Mouse (Mus musculus): Measurements from ENCODE around the gene Ccr8. TPM values are rescaled to one million over a fixed set of nuclear protein-coding genes. Genes with fewer than 3 reads are reported as not detected.

Ccr8 gene
- polyA plus RNA-seq (2015; fragmentation: Nextera tagmentation; extraction: Ambion mirVana), result 0.13 TPM in 1 of 2 replicates, not detected in the other

GRCm38 (mm10) chr9:120091696-120092238, at the start of gene Ccr8:
Ccr8 (plus strand) TSS chr9:120092114.
- 0 out of 2 replicates have a peak, but pooled peaks cover 3% of the 10 kb centered on the region for H3K4me1 ChIP-seq
- no peaks in the 10 kb centered on the region for H3K27me3 ChIP-seq (replicated peaks)
- H3K36me3 ChIP-seq, result no peaks in the 10 kb centered on the region
- no peak within 1 kb of the TSS for H3K4me2 ChIP-seq
- H3K4me3 ChIP-seq, result no peak within 1 kb of the TSS
- ATAC-seq (ENCODE audit: extremely low read depth, insufficient number of reproducible peaks, low FRiP score, low TSS enrichment), result no peak
- no peak within 1 kb of the TSS for H3K27ac ChIP-seq (replicated peaks)
- 69% methylated on average over 5 of the region's 5 CpGs for WGBS
- H3K9ac ChIP-seq, result no peak within 1 kb of the TSS
- H3K9me3 ChIP-seq, result no peaks in the 10 kb centered on the region

DNA sequence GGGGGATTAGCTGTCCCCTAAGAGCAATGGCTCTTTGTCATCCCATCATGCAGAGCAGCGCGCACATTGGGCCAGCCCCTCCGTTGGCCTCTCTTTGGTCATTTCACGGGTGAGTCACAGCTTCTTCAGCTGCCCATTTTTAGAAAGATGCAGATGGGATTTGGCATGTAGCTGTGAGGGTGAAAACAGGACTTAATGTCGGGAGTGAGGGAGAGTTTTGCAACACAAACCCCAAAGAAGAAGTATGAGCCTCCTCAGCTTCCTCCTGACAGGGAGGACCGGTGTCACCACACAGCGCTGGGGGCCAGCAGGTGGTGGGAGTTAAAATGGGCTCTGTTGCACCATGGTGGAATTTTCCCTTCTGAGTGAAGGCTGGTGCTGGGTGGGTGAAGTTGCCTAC, 48.8 kb upstream of the Ccr8 start:
- no peaks in the 10 kb centered on the region for H3K9me3 ChIP-seq
- H3K4me1 ChIP-seq, result 0 out of 2 replicates have a peak, but pooled peaks cover 4% of the 10 kb centered on the region
- H3K27me3 ChIP-seq (replicated peaks), result no peaks in the 10 kb centered on the region
- ATAC-seq (ENCODE audit: extremely low read depth, insufficient number of reproducible peaks, low FRiP score, low TSS enrichment), result no peak
- no peak overlapping the region for H3K27ac ChIP-seq (replicated peaks)
- H3K36me3 ChIP-seq, result no peaks in the 10 kb centered on the region
- no peak overlapping the region for H3K4me2 ChIP-seq
- H3K4me3 ChIP-seq, result no peak overlapping the region
- WGBS, result 74% methylated on average over 7 of the region's 7 CpGs
- no peak overlapping the region for H3K9ac ChIP-seq

GRCm38 (mm10) chr9:120048495-120048894, 43.4 kb upstream of the Ccr8 start:
- WGBS, result 68% methylated on average over 6 of the region's 6 CpGs
- Histone ChIP-seq H3K4me3 (no peak overlapping the region), H3K27ac (replicated peaks) (no peak overlapping the region), H3K9me3 (no peaks in the 10 kb centered on the region), H3K4me1 (peaks cover 10% of the 10 kb centered on the region; the same call in 1 of the 2 replicates), H3K9ac (no peak overlapping the region), H3K27me3 (replicated peaks) (no peaks in the 10 kb centered on the region), H3K36me3 (no peaks in the 10 kb centered on the region), H3K4me2 (no peak overlapping the region)
- ATAC-seq (ENCODE audit: extremely low read depth, insufficient number of reproducible peaks, low FRiP score, low TSS enrichment), result no peak

GRCm38 (mm10) chr9:120049407-120049806, 42.5 kb upstream of the Ccr8 start:
- peaks cover 10% of the 10 kb centered on the region; the same call in 1 of the 2 replicates for H3K4me1 ChIP-seq
- no peaks in the 10 kb centered on the region for H3K36me3 ChIP-seq
- whole genome bisulfite sequencing, result 27% methylated on average over 3 of the region's 3 CpGs
- no peak overlapping the region for H3K4me3 ChIP-seq
- no peak for ATAC-seq (ENCODE audit: extremely low read depth, insufficient number of reproducible peaks, low FRiP score, low TSS enrichment)
- H3K4me2 ChIP-seq, result no peak overlapping the region
- H3K9me3 ChIP-seq, result no peaks in the 10 kb centered on the region
- H3K9ac ChIP-seq, result no peak overlapping the region
- no peak overlapping the region for H3K27ac ChIP-seq (replicated peaks)
- no peaks in the 10 kb centered on the region for H3K27me3 ChIP-seq (replicated peaks)

- Histone ChIP-seq H3K9ac (0 out of 2 replicates have a peak overlapping the region, but pooled peaks have one; percentile 5), H3K9me3 (no peaks in the 10 kb centered on the region), H3K4me2 (no peak overlapping the region), H3K27ac (replicated peaks) (no peak overlapping the region), H3K4me1 (0 out of 2 replicates have a peak, but pooled peaks cover 4% of the 10 kb centered on the region), H3K4me3 (no peak overlapping the region), H3K27me3 (replicated peaks) (no peaks in the 10 kb centered on the region), H3K36me3 (no peaks in the 10 kb centered on the region)
- ATAC-seq (ENCODE audit: extremely low read depth, insufficient number of reproducible peaks, low FRiP score, low TSS enrichment), result no peak
- 55% methylated on average over 8 of the region's 8 CpGs for WGBS
Observed at GRCm38 (mm10) chr9:120054545-120055277, 37.2 kb upstream of the Ccr8 start.

- H3K4me3 ChIP-seq, result no peak overlapping the region
- H3K9ac ChIP-seq, result no peak overlapping the region
- H3K4me1 ChIP-seq, result 0 out of 2 replicates have a peak, but pooled peaks cover 3% of the 10 kb centered on the region
- H3K4me2 ChIP-seq, result no peak overlapping the region
- no peak for ATAC-seq (ENCODE audit: extremely low read depth, insufficient number of reproducible peaks, low FRiP score, low TSS enrichment)
- no peak overlapping the region for H3K27ac ChIP-seq (replicated peaks)
- WGBS, result 73% methylated on average over 9 of the region's 9 CpGs
- H3K9me3 ChIP-seq, result no peaks in the 10 kb centered on the region
- no peaks in the 10 kb centered on the region for H3K27me3 ChIP-seq (replicated peaks)
- H3K36me3 ChIP-seq, result no peaks in the 10 kb centered on the region
Observed at GRCm38 (mm10) chr9:120056201-120056600, 35.7 kb upstream of the Ccr8 start.

- no peaks in the 10 kb centered on the region for H3K36me3 ChIP-seq
- WGBS, result 62% methylated on average over 3 of the region's 3 CpGs
- H3K9me3 ChIP-seq, result no peaks in the 10 kb centered on the region
- 0 out of 2 replicates have a peak, but pooled peaks cover 3% of the 10 kb centered on the region for H3K4me1 ChIP-seq
- H3K27ac ChIP-seq (replicated peaks), result no peak overlapping the region
- no peaks in the 10 kb centered on the region for H3K27me3 ChIP-seq (replicated peaks)
- no peak overlapping the region for H3K4me3 ChIP-seq
- no peak for ATAC-seq (ENCODE audit: extremely low read depth, insufficient number of reproducible peaks, low FRiP score, low TSS enrichment)
- no peak overlapping the region for H3K4me2 ChIP-seq
- no peak overlapping the region for H3K9ac ChIP-seq
Observed at GRCm38 (mm10) chr9:120058730-120059129, 33.2 kb upstream of the Ccr8 start.

GRCm38 (mm10) chr9:120064317-120064716, 27.6 kb upstream of the Ccr8 start:
- Histone ChIP-seq H3K9ac (no peak overlapping the region), H3K4me1 (no peaks in the 10 kb centered on the region), H3K36me3 (no peaks in the 10 kb centered on the region), H3K4me3 (no peak overlapping the region), H3K9me3 (no peaks in the 10 kb centered on the region), H3K27ac (replicated peaks) (no peak overlapping the region), H3K4me2 (no peak overlapping the region), H3K27me3 (replicated peaks) (no peaks in the 10 kb centered on the region)
- ATAC-seq (ENCODE audit: extremely low read depth, insufficient number of reproducible peaks, low FRiP score, low TSS enrichment), result no peak
- 65% methylated on average over 4 of the region's 4 CpGs for WGBS

GRCm38 (mm10) chr9:120067609-120068008, 24.3 kb upstream of the Ccr8 start:
- WGBS, result 80% methylated on average over 2 of the region's 2 CpGs
- ATAC-seq (ENCODE audit: extremely low read depth, insufficient number of reproducible peaks, low FRiP score, low TSS enrichment), result no peak
- no peaks in the 10 kb centered on the region for H3K4me1 ChIP-seq

GRCm38 (mm10) chr9:120068047-120068446, 23.9 kb upstream of the Ccr8 start:
- no peak overlapping the region for H3K4me2 ChIP-seq
- H3K9ac ChIP-seq, result no peak overlapping the region
- no peak for ATAC-seq (ENCODE audit: extremely low read depth, insufficient number of reproducible peaks, low FRiP score, low TSS enrichment)
- no peaks in the 10 kb centered on the region for H3K36me3 ChIP-seq
- H3K4me1 ChIP-seq, result no peaks in the 10 kb centered on the region
- H3K27ac ChIP-seq (replicated peaks), result no peak overlapping the region
- H3K9me3 ChIP-seq, result no peaks in the 10 kb centered on the region
- WGBS, result 46% methylated on average over 10 of the region's 10 CpGs
- no peak overlapping the region for H3K4me3 ChIP-seq
- no peaks in the 10 kb centered on the region for H3K27me3 ChIP-seq (replicated peaks)

More at GRCm38 (mm10) chr9:120067609-120068008, 24.3 kb upstream of the Ccr8 start:
- no peak overlapping the region for H3K9ac ChIP-seq
- H3K9me3 ChIP-seq, result no peaks in the 10 kb centered on the region
- no peaks in the 10 kb centered on the region for H3K27me3 ChIP-seq (replicated peaks)
- no peak overlapping the region for H3K4me3 ChIP-seq
- no peaks in the 10 kb centered on the region for H3K36me3 ChIP-seq
- no peak overlapping the region for H3K4me2 ChIP-seq
- no peak overlapping the region for H3K27ac ChIP-seq (replicated peaks)

GRCm38 (mm10) chr9:120069779-120070178, 22.1 kb upstream of the Ccr8 start, which contains the start of gene Cx3cr1:
Cx3cr1 (minus strand) TSS chr9:120069879.
- ATAC-seq (ENCODE audit: extremely low read depth, insufficient number of reproducible peaks, low FRiP score, low TSS enrichment), result no peak
- H3K9me3 ChIP-seq, result no peaks in the 10 kb centered on the region
- no peaks in the 10 kb centered on the region for H3K27me3 ChIP-seq (replicated peaks)
- 77% methylated on average over 11 of the region's 11 CpGs for WGBS
- H3K4me2 ChIP-seq, result no peak within 1 kb of the TSS
- no peak within 1 kb of the TSS for H3K4me3 ChIP-seq
- no peaks in the 10 kb centered on the region for H3K36me3 ChIP-seq
- no peaks in the 10 kb centered on the region for H3K4me1 ChIP-seq
- H3K27ac ChIP-seq (replicated peaks), result no peak within 1 kb of the TSS
- H3K9ac ChIP-seq, result no peak within 1 kb of the TSS

All from heart, embryonic 13.5 days (tissue).